Mouse (Mus musculus) ovary, postnatal 36 days (tissue): ENCODE measurements around the gene Gm20696.
A peak's percentile ranks its signal among the peaks of the same experiment; 100 is the strongest.

Source experiments
- DNase-seq: peaks from one replicate; pipeline ENCODE4 v3.0.0; 2022; ENCODE audit warnings: low spot score, mixed read lengths

The Gm20696 gene

DNA sequence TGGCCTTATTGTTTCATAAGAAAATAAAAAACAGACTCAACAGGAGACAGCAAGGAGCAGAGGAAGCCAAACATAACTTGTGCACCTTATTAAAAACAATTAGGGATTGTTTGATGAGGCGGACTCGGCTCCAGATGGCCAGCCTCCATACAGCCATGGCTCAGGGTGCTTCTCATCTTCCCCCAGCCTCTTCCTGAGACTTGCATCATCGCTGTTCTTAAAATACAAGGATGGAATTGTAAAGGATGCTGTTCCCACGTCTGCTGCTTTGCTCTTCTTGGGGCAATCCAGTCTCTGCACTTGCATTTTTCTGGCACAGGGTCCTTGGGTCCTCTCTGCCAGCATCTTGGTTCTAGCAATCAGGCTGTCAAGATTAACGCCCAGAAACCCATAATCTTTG, 94.5 kb downstream of the Gm20696 start:
- no peak for DNase-seq

DNA sequence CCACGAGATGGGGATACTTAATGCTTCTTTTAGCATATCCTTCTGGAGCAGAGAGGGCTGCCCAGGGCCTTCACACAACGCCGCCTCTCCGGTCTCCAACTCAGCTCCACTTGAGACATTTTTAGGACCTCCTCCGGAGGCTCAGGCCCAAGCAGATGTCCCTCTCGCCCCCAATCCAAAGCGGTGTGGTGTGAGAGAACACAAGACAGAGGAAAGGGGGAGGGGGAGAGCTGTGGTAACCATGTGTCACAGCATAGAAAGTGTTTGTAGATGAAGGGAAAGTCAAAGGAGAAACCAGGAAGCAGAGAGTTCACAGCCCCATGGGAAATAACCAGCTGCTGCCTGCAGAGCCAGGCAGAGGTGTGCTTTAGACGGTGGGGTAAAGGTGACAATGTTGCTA, 99.7 kb downstream of the Gm20696 start:
- DNase-seq = no peak

DNA sequence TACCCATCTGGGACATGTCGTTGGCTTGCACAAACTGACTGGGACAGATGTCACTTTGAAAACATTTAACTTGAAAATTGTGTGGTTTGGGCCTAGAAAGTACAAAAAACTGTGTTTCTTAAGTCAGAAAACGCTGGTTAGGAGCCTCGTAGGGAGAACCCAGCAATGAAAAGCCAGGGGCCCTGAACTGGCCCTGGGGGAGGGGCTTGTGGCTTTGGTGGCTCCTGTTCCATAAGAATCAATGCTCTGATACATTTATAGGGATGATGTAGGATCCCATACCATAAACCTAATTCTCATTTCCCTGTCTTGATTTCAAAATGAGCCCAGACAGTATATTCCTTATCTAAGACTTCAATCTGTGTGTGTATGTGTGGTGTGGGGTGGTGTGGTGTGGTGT, 101.8 kb downstream of the Gm20696 start:
- no peak for DNase-seq

DNA sequence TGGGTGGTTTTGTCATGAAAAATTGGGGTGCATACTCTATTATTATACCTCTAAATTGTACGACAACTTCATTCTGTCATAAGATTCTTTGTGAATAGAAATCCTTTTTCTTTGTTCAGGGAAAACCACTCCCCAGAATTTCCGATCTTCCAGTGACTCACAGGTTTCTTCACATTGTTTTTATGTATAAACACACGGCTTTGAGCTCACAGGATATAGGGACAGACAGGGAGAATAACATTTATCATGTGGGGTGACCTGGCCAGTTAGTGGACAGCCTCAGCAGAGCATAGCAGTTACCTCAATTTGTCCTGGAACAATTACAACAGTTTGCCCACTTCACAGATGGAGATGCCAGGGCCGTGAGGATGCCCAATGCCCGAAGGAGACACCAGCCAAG, 109.6 kb downstream of the Gm20696 start:
- no peak for DNase-seq

DNA sequence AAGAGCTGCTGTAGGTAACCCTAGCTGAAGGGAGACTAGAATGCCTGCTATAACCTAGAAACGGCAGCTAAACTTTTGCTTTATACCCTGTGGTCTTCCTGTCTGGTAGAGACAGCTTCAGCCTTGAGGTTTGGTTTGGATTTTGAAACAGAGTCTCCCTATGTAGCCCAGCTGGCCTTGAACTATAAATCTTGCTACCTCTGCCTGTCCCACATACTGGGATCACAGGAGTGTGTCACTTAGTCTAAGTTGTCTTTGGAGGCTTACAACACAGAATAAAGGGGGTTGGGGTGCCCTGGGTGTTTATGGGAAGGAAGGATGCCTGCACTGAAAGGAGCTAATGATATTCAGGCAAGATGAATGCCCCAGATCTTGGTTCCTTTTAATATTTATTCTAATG, 113.8 kb downstream of the Gm20696 start:
- DNase-seq = no peak

DNA sequence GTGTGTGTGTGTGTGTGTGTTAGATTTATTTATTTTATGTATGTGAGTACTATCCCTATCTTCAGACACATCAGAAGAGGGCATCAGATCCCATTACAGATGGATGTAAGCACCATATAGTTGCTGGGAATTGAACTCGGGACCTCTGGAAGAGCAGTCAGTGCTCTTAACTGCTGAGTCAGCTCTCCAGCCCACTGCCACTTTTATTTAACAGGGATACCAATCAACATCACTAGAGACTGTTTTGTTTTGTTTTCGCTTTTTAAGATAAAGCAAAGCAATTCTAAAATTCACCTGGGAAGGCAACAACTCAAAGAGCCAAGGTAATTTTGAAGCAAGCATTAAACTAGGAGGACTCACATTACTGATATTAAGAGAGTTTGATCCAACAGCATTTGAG, 120.2 kb downstream of the Gm20696 start:
- no peak for DNase-seq

DNA sequence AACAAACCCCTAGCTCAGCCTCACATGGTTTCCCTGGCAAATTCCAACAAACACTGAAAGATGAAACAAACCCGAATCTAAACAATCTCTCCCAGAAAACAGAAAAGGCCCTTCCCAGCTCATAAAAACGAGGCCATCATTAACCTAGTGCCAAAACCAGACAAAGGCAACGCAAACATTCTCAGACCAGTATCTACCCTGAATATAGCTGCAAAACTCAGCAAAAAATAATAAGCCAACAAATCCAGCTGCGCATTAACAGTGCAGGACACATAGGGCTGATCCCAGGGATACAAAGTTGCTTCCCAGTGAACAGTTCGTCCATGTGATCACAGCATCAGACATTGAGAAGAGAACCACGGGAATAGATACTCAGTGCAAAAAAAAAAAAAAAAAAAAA, 121.2 kb downstream of the Gm20696 start:
- DNase-seq = no peak

DNA sequence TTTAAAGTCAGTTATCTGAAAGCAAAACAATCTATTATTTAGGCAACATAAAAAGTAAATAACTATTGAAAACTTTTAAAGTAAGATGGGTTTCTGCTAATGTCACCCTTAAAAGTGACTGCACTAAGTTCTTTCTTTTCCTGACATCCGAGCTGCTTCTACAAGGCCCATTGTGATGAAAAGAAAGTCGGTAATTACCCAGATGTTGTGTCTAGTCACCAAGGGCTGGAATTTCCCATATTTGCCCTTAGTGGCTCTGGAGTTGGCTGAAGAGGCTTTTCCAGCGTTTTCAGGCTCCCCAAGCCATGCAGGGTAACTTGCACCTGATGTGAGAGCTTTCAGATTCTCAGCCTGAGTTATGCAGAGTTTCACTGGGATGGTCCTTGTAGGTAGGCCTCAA, 125.5 kb downstream of the Gm20696 start:
- peak; percentile 21 for DNase-seq

DNA sequence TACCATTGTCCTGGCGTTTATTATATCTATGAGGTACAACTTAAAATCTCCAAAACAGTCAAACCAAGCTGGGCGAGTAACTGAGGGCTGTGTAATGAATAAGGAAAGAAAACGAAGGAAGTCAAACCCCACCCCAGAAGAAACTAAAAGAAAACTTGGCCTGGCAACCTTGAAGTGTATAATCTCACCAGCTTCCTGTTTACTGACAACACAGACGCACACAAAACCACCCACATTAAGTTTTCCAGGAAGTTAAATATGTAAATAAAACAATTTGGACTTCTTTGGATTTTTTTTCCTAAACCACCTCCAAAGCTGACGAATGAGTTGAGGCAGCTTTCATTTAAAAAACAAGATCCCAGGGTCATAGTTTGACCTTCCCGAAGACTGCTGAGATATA, 125.9 kb downstream of the Gm20696 start:
- DNase-seq = no peak

DNA sequence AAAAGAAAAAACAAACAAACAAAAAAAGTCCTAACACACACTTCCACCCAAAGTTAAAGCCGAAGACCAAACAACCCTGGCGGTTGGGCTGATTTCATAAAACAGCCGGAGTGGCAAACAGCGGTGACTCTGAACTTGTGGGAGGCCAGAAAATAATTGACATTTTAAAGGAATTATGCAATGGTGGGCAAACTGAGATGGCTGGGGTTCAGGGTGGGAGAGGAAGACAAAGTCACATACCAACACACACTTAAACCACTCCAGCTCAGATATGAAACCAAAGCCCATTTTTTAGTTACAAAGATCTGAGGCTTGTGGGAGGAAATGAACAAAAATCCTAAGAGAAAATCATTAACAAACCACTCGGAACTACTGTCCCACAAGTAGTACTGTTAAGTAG, 126.5 kb downstream of the Gm20696 start:
- DNase-seq = no peak

DNA sequence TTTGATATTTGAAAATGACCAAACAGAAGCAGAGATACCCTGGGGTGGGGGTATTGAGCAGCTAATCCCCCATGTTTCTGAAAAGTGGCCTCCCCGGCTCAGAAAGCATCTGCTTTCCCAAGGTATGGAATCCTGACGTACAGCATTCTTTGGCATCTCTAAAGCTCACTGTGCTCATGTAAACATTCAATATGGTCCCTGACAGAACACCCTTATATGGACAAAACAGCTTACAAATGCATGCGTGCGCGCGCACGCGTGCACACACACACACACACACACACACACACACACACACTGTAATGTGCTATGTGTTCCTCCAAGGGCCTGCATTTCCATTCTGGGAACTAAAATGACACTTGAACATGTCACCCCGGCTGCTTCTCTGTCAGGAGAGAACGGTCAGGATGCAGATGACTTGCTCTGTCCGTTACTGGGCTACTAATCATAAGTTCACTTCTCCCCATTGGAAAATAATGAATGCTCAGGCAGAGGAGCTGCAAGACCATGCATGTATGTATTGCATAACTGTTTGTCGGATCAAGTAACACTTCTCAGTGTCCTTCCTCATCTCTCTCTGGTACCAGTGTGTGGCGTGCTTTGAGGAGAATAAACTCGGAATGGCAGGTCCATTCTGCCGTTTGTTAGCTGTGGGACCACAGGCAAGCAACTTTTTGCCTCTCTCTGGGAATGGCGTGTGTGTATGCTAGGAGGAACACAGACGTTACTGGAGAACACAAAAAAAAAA, 128.2 kb downstream of the Gm20696 start:
- DNase-seq = no peak

DNA sequence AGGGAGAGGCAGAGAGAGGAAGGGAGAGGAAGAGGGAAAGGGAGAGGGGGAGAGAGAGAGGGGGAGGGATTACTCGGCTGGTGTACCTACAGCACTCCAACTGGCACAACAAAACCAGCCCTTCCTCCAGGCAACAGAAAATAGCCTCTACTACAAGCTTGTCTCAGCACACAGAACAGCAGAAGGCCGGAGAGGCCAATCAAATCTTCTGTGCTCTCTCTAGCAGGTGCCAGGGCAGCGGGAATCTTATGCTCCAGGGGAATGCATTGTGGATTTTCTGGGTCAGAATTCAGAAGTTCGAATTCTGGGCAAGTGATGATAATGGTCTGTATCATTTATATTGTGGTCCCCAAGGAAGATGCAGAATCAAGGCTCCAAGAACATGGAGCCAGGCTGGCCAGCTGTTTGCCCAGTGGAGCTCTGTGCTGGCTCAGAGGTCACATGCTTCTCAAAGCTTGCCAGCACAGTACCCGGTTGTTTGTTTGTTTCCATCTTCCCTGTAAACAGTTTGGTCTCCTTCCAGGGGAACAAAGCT, 132.3 kb downstream of the Gm20696 start:
- no peak for DNase-seq

DNA sequence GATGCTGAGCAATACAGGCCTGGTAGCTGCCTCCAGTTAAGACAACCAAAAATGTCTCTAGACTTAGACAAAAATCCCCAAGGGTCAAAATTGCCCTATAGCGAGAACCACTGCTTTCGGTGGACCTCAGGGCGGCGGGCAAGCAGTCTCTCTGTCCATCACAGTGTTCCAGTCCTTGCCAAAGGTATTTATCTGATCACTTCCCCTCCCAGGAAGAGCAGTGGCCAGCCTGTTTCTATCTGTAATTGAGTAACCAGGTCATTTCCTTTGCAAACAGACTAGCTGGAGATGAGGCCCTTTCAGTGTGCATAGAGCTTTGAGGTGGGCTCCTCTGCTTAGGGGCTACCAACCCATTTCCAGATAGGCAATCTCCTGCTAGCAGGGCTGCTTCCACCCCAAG, 134.1 kb downstream of the Gm20696 start:
- no peak for DNase-seq

DNA sequence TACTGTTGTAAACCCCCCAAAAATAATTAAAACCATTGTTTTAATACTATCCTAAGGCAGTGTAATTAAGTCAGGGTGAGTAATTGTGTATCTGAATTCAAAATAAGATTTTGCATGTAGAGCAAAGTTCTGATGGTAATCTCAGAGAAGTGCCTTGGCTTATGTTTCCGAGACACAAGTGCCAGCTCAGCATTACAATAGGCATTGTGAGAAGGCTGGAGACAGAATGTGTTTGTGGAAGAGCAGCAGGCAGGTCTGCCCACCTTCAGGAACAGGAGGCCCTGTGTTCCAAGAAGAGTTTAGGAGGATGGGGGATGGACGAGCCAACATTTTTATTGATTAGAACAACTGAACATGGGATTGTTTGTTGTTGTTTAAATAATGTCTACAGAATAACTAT, 137.6 kb downstream of the Gm20696 start:
- no peak for DNase-seq

DNA sequence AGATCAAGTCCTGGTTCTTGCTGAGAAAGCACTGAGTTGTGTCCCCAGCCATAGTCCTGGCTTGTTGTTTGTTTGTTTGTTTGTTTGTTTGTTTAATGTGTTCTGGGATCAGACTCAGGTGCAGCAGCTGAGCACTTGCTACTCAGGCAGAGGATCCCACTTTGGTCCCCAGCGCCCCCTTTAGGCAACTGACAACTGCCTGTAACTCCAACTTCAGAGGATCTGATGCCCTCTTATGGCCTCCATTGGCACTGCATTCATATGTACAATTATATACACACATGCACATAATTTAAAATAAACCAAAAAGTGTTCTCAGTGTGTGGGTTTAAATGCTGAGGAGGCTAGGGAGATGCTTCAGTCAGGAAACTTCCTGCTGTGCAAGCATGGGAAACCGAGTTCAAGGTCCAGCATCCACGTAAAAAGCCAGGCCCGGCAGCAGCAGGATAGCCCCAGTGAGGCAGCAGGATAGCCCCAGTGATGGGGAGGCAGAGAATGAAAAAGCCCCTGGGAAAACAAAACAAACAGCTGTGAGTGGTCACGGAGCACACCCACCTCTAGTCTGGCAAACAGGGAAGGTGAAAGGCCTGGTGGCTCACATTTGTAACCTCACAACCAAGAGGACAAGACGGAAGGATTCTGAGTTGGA, 139.0 kb downstream of the Gm20696 start:
- DNase-seq = no peak

DNA sequence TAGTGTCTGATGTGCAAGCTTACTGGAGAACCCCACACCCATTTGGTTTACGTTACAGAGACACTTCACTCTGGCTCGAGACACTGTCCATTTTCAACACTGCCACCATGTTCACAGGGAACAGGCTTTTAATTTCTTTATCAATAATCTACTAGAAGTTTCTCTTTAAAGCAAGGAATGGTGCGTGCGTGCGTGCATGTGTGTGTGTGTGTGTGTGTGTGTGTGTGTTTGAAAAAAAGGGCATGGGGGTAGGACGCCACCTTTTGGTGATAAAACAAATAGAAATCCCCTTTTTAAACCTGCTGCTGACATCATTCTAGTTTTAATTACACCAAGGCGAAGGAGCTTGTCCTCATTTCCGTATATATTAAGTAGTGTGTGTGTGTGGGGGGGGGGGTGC, 141.2 kb downstream of the Gm20696 start:
- no peak for DNase-seq

DNA sequence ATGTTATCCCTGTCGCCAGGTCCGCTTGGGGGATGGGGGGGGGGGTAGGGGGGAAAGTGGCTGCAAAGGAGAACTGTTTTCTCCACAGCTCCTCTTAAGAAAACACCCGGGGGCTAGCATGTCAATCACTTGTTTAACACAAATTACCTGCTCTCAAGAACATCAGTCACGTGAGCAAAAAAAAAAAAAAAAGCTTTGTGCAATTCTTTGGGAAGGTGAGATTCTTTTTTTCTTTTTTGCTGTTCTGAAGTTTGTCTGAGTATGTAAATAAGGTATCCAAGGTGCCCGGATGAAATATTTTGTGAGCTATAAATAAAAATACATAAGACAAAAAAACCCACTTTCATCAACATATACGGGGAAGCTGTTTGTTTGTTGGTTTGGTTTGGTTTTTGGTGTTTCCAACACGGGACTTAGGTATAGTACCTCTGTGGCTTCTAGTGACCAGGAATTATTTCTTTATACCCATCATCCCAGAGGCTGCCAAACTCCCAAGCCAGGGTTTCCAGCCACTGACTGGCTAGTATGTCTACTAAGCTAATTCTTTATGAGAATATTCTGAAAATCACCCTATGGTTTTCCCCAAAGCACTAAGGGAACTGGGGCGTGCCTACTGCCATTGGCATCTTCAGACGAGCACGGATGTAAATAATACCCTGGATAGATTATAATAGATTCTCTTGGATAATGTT, 142.8 kb downstream of the Gm20696 start:
- DNase-seq = no peak

DNA sequence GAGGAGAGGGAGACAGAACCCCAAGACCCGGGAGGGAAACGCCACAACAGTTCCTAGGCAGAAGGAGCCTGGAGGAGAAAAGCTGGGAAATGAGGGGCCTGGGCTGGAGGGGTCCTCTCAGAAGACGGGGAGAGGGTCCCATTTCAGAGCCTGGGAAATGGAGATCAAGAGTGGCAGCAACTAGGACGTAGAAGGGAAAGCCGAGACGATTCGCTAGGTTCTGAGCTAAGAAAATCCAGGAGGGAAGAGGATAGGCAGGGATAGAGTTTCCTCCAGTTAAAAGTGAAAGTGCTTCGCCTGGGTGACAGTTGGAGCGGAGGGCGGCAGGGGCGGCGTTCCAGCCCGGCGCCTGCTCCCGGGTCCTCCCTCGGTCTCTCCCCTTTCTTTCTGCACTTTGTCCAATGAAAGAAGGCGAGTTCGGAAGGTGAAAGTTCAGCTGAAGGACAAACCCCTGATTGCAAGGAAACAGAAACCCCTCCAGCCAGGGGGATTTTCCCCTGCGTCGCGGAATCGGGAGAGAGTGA, 143.4 kb downstream of the Gm20696 start:
- DNase-seq = peak; percentile 77

DNA sequence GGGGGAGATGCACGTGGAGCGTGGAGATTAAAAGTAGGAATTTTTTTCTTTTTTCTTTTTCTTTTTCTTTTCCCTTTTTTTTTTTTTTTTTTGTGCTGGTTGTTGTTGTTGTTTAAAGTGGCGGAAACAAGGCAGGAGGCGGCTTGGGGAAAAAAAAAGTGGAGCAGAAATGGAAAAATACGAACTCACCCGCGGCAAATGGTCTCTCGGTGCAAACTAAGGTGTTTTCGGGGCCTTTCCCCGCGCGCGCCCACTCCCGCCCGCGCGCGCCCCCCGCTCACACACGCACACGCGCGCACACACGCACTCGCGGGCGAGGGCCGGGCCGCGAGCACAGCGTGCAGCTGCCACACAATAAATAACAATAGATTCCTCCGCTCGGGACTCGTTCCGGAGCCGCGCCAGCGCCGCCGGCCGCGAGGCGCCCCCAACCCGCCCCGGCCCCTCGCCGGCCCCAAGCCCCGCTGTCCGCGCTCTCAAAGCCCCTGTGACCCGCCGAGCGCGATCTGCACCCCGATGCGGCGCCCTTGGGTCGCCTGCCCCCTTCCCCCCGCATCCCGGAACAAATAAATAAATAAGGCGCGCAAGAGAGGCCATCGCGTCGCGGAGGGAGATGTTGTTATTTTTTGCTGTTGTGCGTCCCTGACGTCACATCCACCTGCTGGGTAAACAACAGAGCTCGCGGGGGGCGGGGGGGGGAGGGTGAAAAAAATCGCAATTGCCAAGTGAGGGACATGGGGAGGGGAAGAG, 144.1 kb downstream of the Gm20696 start, which contains the start of gene Foxp1:
Gene Foxp1, minus strand, starts transcription at position 363 of the 750 bp plus-strand sequence.
- DNase-seq = peak; percentile 71

DNA sequence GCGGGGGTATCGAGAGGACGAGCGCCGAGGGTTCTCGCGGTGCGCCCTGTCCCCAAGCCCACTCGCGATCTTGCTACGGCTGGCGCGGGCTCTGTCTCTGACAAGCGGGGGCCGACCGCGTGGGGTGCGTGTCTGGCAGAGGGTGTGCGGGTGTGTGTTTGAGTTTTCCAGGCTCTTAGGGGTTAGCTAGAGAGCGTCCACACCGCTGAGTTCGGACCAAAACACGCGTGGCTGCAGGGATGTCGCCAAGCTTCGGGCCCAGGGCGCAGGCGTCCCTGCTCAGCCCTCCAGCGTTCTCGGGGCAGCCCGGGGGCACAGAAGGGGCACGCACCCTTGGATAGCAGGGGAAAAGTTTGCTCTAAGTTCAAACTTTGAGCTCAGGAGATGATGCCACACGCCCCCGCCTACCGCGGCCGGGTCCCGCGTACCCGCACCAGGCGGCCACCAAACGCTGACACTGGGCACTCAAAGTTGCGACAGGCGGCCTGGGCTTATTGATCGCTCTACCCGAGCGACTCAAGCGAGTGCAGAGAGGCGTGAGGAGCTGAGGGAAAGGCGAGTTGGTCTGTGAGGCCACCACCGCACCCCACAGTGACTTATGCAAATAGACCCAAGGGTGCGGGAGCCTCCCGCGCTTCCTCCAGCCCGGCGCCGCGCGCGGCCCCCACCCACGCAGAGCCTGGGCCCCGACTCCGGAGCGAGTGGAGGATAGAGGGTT, 144.8 kb downstream of the Gm20696 start:
- peak; percentile 59 for DNase-seq

DNA sequence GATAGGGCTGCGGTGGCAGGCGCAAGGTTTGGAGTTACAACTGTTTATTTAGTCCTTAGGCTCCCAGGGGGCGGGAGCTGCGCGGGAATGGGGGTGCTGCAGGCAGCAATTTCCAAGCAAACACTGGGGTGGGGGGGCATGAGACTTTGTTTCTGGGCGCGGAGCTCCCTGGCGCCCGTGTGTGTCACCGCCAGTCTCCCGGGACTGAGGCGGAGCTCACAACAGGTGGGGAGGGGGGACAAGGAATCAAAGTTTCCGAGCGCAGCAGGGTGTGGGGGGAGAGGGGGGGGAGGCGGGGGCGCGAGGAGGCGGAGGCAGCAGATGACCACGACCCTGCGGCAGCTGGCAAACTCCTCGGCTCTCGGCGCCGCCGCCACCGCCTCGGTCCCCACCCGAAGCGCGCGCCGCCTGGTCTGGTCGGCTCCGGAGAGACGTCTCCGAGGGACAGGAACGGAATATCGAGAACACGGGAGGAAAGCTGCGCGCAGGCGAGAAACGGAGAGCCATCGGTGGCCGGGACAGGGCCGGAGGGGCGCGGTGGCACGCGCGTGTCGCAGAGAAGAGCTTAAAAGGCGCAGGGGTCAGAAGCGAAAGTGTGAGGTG, 145.5 kb downstream of the Gm20696 start:
- DNase-seq = peak; percentile 70
